Mouse (Mus musculus) liver, embryonic 14.5 days (tissue): ENCODE data around the gene Aspdh.

Experiments used
- CTCF ChIP-seq: IDR thresholded peaks from 2 replicates; pipeline ENCODE4 v1.5.1; 2016; ENCODE audit warnings: antibody characterized with exemption, low read depth, control low read depth
- EP300 ChIP-seq: IDR thresholded peaks from 2 replicates; pipeline ENCODE4 v1.6.1; 2016; ENCODE audit warnings: antibody characterized with exemption, low read depth

- TF ChIP-seq EP300 (peak; percentile 73), CTCF (no peak)
Measured at GRCm38 (mm10) chr7:44495992-44496770, 31.0 kb downstream of the Aspdh start, which contains the start of the genes Emc10 and Fam71e1.
